Mouse (Mus musculus) embryonic facial prominence, embryonic 11.5 days (tissue): ENCODE results near the gene Slc12a4. TPM values are rescaled to one million over a fixed set of nuclear protein-coding genes. Genes with fewer than 3 reads are reported as not detected.

Experiments
- ATAC-seq: fragments of 200-750 bp; cut with Nextera tagmentation; replicated peaks from 2 replicates; pipeline ENCODE4 v1.8.0; 2017; ENCODE audit warnings: low read depth; ENCODE audit not compliant: insufficient number of reproducible peaks, low FRiP score, low TSS enrichment
- DNase-seq: peaks from one replicate; pipeline ENCODE4 v3.0.0-alpha.2; 2015; ENCODE audit warnings: low spot score
- H3K27ac ChIP-seq: fragments of 300-500 bp; sonication (generic); replicated peaks from 2 replicates; pipeline ENCODE4 v1.5.1; 2014; ENCODE audit warnings: mild to moderate bottlenecking, low read depth, low read length, control low read depth
- H3K27me3 ChIP-seq: fragments of 300-500 bp; sonication (generic); 2 replicates; pipeline ENCODE4 v1.6.1; 2014; ENCODE audit warnings: mild to moderate bottlenecking, low read length, moderate library complexity, mixed read lengths; ENCODE audit not compliant: control insufficient read depth, insufficient read depth
- H3K36me3 ChIP-seq: fragments of 300-500 bp; sonication (generic); replicated peaks from 2 replicates; pipeline ENCODE4 v1.6.1; 2014; ENCODE audit warnings: low read depth, mild to moderate bottlenecking, low read length, moderate library complexity, mixed read lengths; ENCODE audit not compliant: control insufficient read depth, insufficient read depth
- H3K4me1 ChIP-seq: fragments of 300-500 bp; sonication (generic); 2 replicates; pipeline ENCODE4 v1.6.1; 2014; ENCODE audit warnings: low read length, mixed read lengths; ENCODE audit not compliant: control insufficient read depth, insufficient read depth
- H3K4me2 ChIP-seq: fragments of 300-500 bp; sonication (generic); 2 replicates; pipeline ENCODE4 v1.6.1; 2014; ENCODE audit warnings: low read depth, mild to moderate bottlenecking, control low read depth, low read length, moderate library complexity
- H3K4me3 ChIP-seq: fragments of 300-500 bp; sonication (generic); 2 replicates; pipeline ENCODE4 v1.5.1; 2014; ENCODE audit warnings: low read depth, low read length, control low read depth
- H3K9ac ChIP-seq: fragments of 300-500 bp; sonication (generic); replicated peaks from 2 replicates; pipeline ENCODE4 v1.6.1; 2014; ENCODE audit warnings: mild to moderate bottlenecking, control low read depth, low read length
- H3K9me3 ChIP-seq: fragments of 300-500 bp; sonication (generic); replicated peaks from 2 replicates; pipeline ENCODE4 v1.6.1; 2016; ENCODE audit warnings: mild to moderate bottlenecking, low read length, inconsistent platforms, mixed read lengths; ENCODE audit not compliant: control insufficient read depth
- WGBS: fragments of 180-500 bp; shearing (Covaris S2); extraction: QIAGEN DNeasy Blood & Tissue Kit; methylation state at CpG from one replicate; pipeline ENCODE4 v1.1.7; 2014; 5-methylcytosine and 5-hydroxymethylcytosine counted together
- polyA plus RNA-seq: library from polyadenylated mRNA; unstranded; fragments of >200 nt; fragmentation: Nextera tagmentation; extraction: Ambion mirVana; gene quantifications from 2 replicates; pipeline ENCODE4 v1.2.1, GENCODE M21; 2014

Gene Slc12a4
- polyA plus RNA-seq, 1 experiment from 2014 or later, result 16.8 TPM

DNA sequence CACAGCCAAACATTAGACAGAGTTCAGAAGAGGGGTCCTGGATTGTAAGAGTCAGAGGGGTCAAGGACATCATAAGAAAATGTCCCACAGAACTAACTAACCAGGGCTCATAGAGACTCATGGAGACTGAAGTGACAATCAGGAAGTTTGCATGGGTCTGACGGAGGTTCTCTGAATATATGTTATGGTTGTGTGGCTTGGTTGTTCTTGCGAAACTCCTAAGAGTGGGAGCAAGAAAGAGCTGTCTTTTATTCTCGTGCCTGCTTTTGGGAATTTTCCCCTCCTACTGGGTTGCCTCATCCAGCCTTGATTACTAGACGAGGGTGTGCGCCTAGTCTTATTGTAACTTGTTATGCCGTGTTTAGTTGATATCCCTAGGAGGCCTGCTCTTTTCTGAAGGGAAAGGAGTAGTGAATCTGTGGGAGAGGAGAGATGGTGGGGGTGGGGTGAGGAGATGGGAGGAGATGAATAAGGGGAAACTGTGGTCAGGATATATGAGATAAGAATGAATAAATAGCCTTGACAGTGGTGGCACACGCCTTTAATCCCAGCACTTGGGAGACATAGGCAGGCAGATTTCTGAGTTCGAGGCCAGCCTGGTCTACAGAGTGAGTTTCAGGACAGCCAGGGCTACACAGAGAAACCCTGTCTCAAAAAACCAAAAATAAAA is 38.8 kb upstream of the Slc12a4 start:
- 80% methylated on average over 8 of the region's 8 CpGs for WGBS
- H3K27ac ChIP-seq, result no peak overlapping the region
- no peaks in the 10 kb centered on the region for H3K27me3 ChIP-seq
- H3K4me3 ChIP-seq, result no peak overlapping the region
- H3K9ac ChIP-seq, result no peak overlapping the region
- no peaks in the 10 kb centered on the region for H3K4me1 ChIP-seq
- H3K9me3 ChIP-seq, result no peaks in the 10 kb centered on the region
- ATAC-seq (no peak), DNase-seq (no peak)
- H3K36me3 ChIP-seq, result no peaks in the 10 kb centered on the region
- no peak overlapping the region for H3K4me2 ChIP-seq

- DNase-seq, result no peak
- WGBS, result 84% methylated on average over 4 of the region's 4 CpGs
- Histone ChIP-seq H3K27ac (no peak overlapping the region), H3K36me3 (no peaks in the 10 kb centered on the region), H3K4me2 (no peak overlapping the region), H3K9ac (no peak overlapping the region), H3K27me3 (no peaks in the 10 kb centered on the region), H3K4me1 (no peaks in the 10 kb centered on the region), H3K4me3 (no peak overlapping the region), H3K9me3 (no peaks in the 10 kb centered on the region)
- no peak for ATAC-seq
These were observed 36.0 kb upstream of the Slc12a4 start for GRCm38 (mm10) chr8:106001908-106002307.

DNA sequence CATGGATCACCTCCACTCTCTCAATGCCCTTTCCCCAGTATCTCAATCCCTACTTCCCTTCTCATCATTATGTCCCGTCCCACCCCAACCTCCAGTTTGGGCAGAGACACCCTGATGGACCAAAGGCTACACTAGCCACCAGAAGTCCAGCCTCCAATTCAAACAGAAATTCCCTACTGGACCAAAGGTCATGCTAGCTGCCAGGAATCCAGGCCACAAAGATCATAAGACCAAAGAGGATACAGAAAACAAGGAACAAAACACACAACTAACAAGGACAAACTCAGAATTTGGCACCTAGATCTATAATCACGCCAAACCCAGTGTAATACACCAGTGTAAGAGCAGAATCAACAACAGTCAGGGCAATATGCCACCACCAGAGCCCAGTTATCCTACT is 33.1 kb upstream of the Slc12a4 start:
- ATAC-seq (no peak), DNase-seq (no peak)
- H3K27ac ChIP-seq, result no peak overlapping the region
- WGBS, result 84% methylated on average over 2 of the region's 2 CpGs
- no peak overlapping the region for H3K4me3 ChIP-seq
- H3K27me3 ChIP-seq, result no peaks in the 10 kb centered on the region
- H3K4me1 ChIP-seq, result no peaks in the 10 kb centered on the region
- H3K4me2 ChIP-seq, result no peak overlapping the region
- no peaks in the 10 kb centered on the region for H3K9me3 ChIP-seq
- H3K9ac ChIP-seq, result no peak overlapping the region
- H3K36me3 ChIP-seq, result no peaks in the 10 kb centered on the region

DNA sequence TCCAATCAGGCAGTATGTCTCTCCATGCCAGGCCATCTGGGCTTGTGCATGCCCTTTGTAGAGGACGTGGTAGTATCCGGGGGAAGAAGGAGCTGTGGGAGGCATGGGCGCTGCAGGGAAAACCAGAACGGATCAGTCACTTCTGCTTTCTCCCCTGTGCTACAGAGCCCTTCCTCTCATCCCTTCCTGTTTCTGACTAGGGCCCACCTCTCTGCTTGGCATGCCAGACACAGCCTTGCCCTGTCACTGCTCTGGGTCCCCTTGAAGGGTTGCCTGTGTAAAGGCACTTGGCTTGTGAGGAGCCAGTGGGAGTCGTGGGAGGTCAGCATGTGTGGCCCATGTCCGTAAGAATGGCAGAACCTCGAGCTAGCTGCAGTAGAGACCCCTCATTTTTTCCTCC is 30.5 kb upstream of the Slc12a4 start:
- no peaks in the 10 kb centered on the region for H3K4me1 ChIP-seq
- no peak overlapping the region for H3K9ac ChIP-seq
- 80% methylated on average over 7 of the region's 7 CpGs for WGBS
- no peaks in the 10 kb centered on the region for H3K9me3 ChIP-seq
- H3K27me3 ChIP-seq, result no peaks in the 10 kb centered on the region
- no peak for DNase-seq
- H3K4me2 ChIP-seq, result no peak overlapping the region
- ATAC-seq, result no peak
- H3K4me3 ChIP-seq, result no peak overlapping the region
- H3K27ac ChIP-seq, result no peak overlapping the region
- H3K36me3 ChIP-seq, result no peaks in the 10 kb centered on the region

DNA sequence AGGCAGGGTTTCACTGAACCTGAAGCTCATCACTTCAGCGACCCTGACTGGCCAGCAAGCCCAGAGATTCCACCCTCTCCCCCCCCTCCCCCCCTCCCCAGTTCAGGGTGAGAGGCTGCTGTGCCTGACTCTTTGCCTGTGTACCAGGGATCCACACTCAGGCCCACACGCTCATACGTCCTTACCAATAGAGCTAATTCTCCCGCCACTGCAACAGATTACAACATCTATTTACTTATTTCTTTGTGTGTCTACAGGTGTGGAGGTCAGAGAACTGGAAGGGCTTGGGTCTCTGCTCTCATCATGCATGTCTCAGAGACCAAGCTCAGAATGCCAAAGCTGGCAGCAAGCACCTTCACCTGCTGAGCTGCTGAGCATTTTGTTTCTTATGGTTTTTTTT is 27.3 kb upstream of the Slc12a4 start:
- Histone ChIP-seq H3K27ac (no peak overlapping the region), H3K9ac (no peak overlapping the region), H3K27me3 (no peaks in the 10 kb centered on the region), H3K4me3 (no peak overlapping the region), H3K4me2 (no peak overlapping the region), H3K4me1 (no peaks in the 10 kb centered on the region), H3K36me3 (no peaks in the 10 kb centered on the region), H3K9me3 (no peaks in the 10 kb centered on the region)
- no peak for ATAC-seq
- 66% methylated on average over 4 of the region's 4 CpGs for WGBS
- no peak for DNase-seq

DNA sequence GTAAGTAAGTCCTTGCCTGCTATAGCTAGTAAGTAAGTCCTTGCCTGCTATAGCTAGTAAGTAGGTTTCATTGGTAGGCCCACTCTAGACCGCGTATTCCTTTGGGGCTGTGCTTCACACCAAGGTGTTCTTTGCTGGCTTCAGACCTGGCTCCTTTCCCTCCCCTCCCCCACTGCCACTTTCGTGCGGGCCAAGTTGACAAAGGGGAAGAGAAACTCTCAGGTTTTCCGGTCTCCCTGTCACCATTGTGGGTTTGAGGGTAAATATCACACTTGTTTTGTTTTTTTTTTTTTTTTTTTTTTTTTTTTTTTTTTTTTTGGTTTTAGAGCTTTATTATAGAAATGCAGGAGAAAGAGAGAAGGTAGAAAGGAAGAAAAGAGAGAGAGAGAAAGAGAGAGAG is 26.6 kb upstream of the Slc12a4 start:
- DNase-seq (no peak), ATAC-seq (no peak)
- Histone ChIP-seq H3K9me3 (no peaks in the 10 kb centered on the region), H3K4me2 (no peak overlapping the region), H3K4me1 (no peaks in the 10 kb centered on the region), H3K27ac (no peak overlapping the region), H3K4me3 (no peak overlapping the region), H3K27me3 (no peaks in the 10 kb centered on the region), H3K9ac (no peak overlapping the region), H3K36me3 (no peaks in the 10 kb centered on the region)
- WGBS, result 69% methylated on average over 5 of the region's 5 CpGs

GRCm38 (mm10) chr8:105991546-105991945 is 25.6 kb upstream of the Slc12a4 start:
- H3K27me3 ChIP-seq, result no peaks in the 10 kb centered on the region
- DNase-seq (no peak), ATAC-seq (no peak)
- H3K9ac ChIP-seq, result no peak overlapping the region
- H3K36me3 ChIP-seq, result no peaks in the 10 kb centered on the region
- no peaks in the 10 kb centered on the region for H3K4me1 ChIP-seq
- H3K27ac ChIP-seq, result no peak overlapping the region
- no peaks in the 10 kb centered on the region for H3K9me3 ChIP-seq
- H3K4me3 ChIP-seq, result no peak overlapping the region
- WGBS, result 74% methylated on average over 2 of the region's 2 CpGs
- no peak overlapping the region for H3K4me2 ChIP-seq

- Histone ChIP-seq H3K9me3 (no peaks in the 10 kb centered on the region), H3K4me2 (0 out of 2 replicates have a peak within 1 kb of the TSS, but pooled peaks have one; percentile 1), H3K27me3 (no peaks in the 10 kb centered on the region), H3K4me1 (no peaks in the 10 kb centered on the region), H3K36me3 (no peaks in the 10 kb centered on the region), H3K27ac (no peak within 1 kb of the TSS), H3K4me3 (no peak within 1 kb of the TSS), H3K9ac (no peak within 1 kb of the TSS)
- ATAC-seq (peak; percentile 62), DNase-seq (peak; percentile 90)
- 9% methylated on average over 15 of the region's 15 CpGs for WGBS
These were observed 25.0 kb upstream of the Slc12a4 start, which contains the start of gene Dus2 for GRCm38 (mm10) chr8:105990856-105991387. Gene Dus2 (plus strand): TSS chr8:105991337.
